Mouse (Mus musculus) heart, embryonic 16.5 days (tissue): ENCODE measurements around the gene Nhlrc2. TPM values are rescaled to one million over a fixed set of nuclear protein-coding genes. Genes with fewer than 3 reads are reported as not detected.

Experiments used
- ATAC-seq: fragments of 200-750 bp; cut with Nextera tagmentation; replicated peaks from 2 replicates; pipeline ENCODE4 v1.8.0; 2017; ENCODE audit warnings: moderate number of reproducible peaks; ENCODE audit not compliant: insufficient read depth, low FRiP score; ENCODE audit errors: extremely low read depth
- H3K27ac ChIP-seq: fragments of 300-500 bp; sonication (generic); 2 replicates; pipeline ENCODE4 v1.5.1; 2014; ENCODE audit warnings: mild to moderate bottlenecking, low read length, control low read depth, moderate library complexity
- H3K27me3 ChIP-seq: fragments of 300-500 bp; sonication (generic); 2 replicates; pipeline ENCODE4 v1.6.1; 2014; ENCODE audit warnings: low read length, mixed read lengths; ENCODE audit not compliant: control insufficient read depth, insufficient read depth
- H3K36me3 ChIP-seq: fragments of 300-500 bp; sonication (generic); 2 replicates; pipeline ENCODE4 v1.6.1; 2014; ENCODE audit not compliant: control insufficient read depth, insufficient read depth
- H3K4me1 ChIP-seq: fragments of 300-500 bp; sonication (generic); 2 replicates; pipeline ENCODE4 v1.6.1; 2014; ENCODE audit warnings: low read length, mixed read lengths; ENCODE audit not compliant: control insufficient read depth, insufficient read depth
- H3K4me2 ChIP-seq: fragments of 300-500 bp; sonication (generic); 2 replicates; pipeline ENCODE4 v1.6.1; 2014; ENCODE audit warnings: low read depth, mild to moderate bottlenecking, control low read depth, low read length
- H3K4me3 ChIP-seq: fragments of 300-500 bp; sonication (generic); 2 replicates; pipeline ENCODE4 v1.5.1; 2014; ENCODE audit warnings: mild to moderate bottlenecking, control low read depth, low read length
- H3K9ac ChIP-seq: fragments of 300-500 bp; sonication (generic); 2 replicates; pipeline ENCODE4 v1.6.1; 2014; ENCODE audit warnings: low read length, control low read depth
- H3K9me3 ChIP-seq: fragments of 300-500 bp; sonication (generic); replicated peaks from 2 replicates; pipeline ENCODE4 v1.6.1; 2016; ENCODE audit warnings: low read length; ENCODE audit not compliant: control insufficient read depth
- WGBS: fragments of 180-500 bp; shearing (Covaris S2); extraction: QIAGEN DNeasy Blood & Tissue Kit; methylation state at CpG from one replicate; pipeline ENCODE4 v1.1.7; 2014; 5-methylcytosine and 5-hydroxymethylcytosine counted together
- polyA plus RNA-seq: library from polyadenylated mRNA; unstranded; fragments of >200 nt; fragmentation: Nextera tagmentation; extraction: Ambion mirVana; gene quantifications from 2 replicates; pipeline ENCODE4 v1.2.1, GENCODE M21; 2015

Gene Nhlrc2
- polyA plus RNA-seq, 1 experiment from 2014 or later, result 15.1 TPM

- peaks cover 15% of the 10 kb centered on the region for H3K4me1 ChIP-seq
- 83% methylated on average over 9 of the region's 9 CpGs for WGBS
- no peak overlapping the region for H3K4me3 ChIP-seq
- H3K36me3 ChIP-seq, result peaks cover 45% of the 10 kb centered on the region
- no peak overlapping the region for H3K27ac ChIP-seq
- no peaks in the 10 kb centered on the region for H3K27me3 ChIP-seq
- no peak overlapping the region for H3K4me2 ChIP-seq
- no peak overlapping the region for H3K9ac ChIP-seq
- ATAC-seq, result no peak
- no peaks in the 10 kb centered on the region for H3K9me3 ChIP-seq
Measured at GRCm38 (mm10) chr19:56592472-56592871, 44.4 kb downstream of the Nhlrc2 start.

GRCm38 (mm10) chr19:56599996-56600395, 51.9 kb downstream of the Nhlrc2 start:
- 31% methylated on average over 3 of the region's 3 CpGs for WGBS
- no peaks in the 10 kb centered on the region for H3K9me3 ChIP-seq
- no peak overlapping the region for H3K27ac ChIP-seq
- peaks cover 34% of the 10 kb centered on the region for H3K4me1 ChIP-seq
- no peak for ATAC-seq
- H3K9ac ChIP-seq, result no peak overlapping the region
- H3K36me3 ChIP-seq, result peaks cover 19% of the 10 kb centered on the region
- H3K4me2 ChIP-seq, result no peak overlapping the region
- H3K4me3 ChIP-seq, result no peak overlapping the region
- H3K27me3 ChIP-seq, result no peaks in the 10 kb centered on the region

GRCm38 (mm10) chr19:56600797-56601196, 52.7 kb downstream of the Nhlrc2 start:
- H3K9ac ChIP-seq, result peak overlapping the region; percentile 6; the same call in 1 of the 2 replicates

GRCm38 (mm10) chr19:56601901-56602347, 53.9 kb downstream of the Nhlrc2 start:
- Histone ChIP-seq H3K4me3 (no peak overlapping the region), H3K27ac (peak overlapping the region; percentile 69), H3K9me3 (no peaks in the 10 kb centered on the region), H3K4me1 (peaks cover 34% of the 10 kb centered on the region), H3K9ac (peak overlapping the region; percentile 2; the same call in 1 of the 2 replicates), H3K27me3 (no peaks in the 10 kb centered on the region), H3K36me3 (peaks cover 11% of the 10 kb centered on the region), H3K4me2 (peak overlapping the region; percentile 13; the same call in 1 of the 2 replicates)
- 43% methylated on average over 15 of the region's 15 CpGs for WGBS
- 0 out of 2 replicates have a peak, but pooled peaks have one; percentile 43 for ATAC-seq

More at GRCm38 (mm10) chr19:56600797-56601196, 52.7 kb downstream of the Nhlrc2 start:
- ATAC-seq, result 0 out of 2 replicates have a peak, but pooled peaks have one; percentile 39
- Histone ChIP-seq H3K27ac (no peak overlapping the region), H3K36me3 (peaks cover 12% of the 10 kb centered on the region), H3K9me3 (no peaks in the 10 kb centered on the region), H3K4me2 (no peak overlapping the region), H3K4me1 (peaks cover 34% of the 10 kb centered on the region), H3K27me3 (no peaks in the 10 kb centered on the region), H3K4me3 (no peak overlapping the region)
- WGBS, result 69% methylated on average over 7 of the region's 7 CpGs

- Histone ChIP-seq H3K4me1 (peaks cover 3% of the 10 kb centered on the region; the same call in 1 of the 2 replicates), H3K27ac (no peak overlapping the region), H3K4me3 (no peak overlapping the region), H3K4me2 (no peak overlapping the region; the same call in 1 of the 2 replicates), H3K9me3 (no peaks in the 10 kb centered on the region), H3K36me3 (no peaks in the 10 kb centered on the region), H3K27me3 (no peaks in the 10 kb centered on the region), H3K9ac (no peak overlapping the region)
- ATAC-seq, result 0 out of 2 replicates have a peak, but pooled peaks have one; percentile 28
- WGBS, result 37% methylated on average over 5 of the region's 5 CpGs
Measured at GRCm38 (mm10) chr19:56608946-56609345, 60.9 kb downstream of the Nhlrc2 start.

- Histone ChIP-seq H3K27ac (no peak overlapping the region), H3K4me1 (peaks cover 1% of the 10 kb centered on the region; the same call in 1 of the 2 replicates), H3K4me3 (no peak overlapping the region), H3K27me3 (no peaks in the 10 kb centered on the region), H3K9ac (no peak overlapping the region), H3K9me3 (no peaks in the 10 kb centered on the region), H3K36me3 (no peaks in the 10 kb centered on the region), H3K4me2 (no peak overlapping the region)
- ATAC-seq, result no peak
- WGBS, result 82% methylated on average over 5 of the region's 5 CpGs
Measured at GRCm38 (mm10) chr19:56614131-56614530, 66.1 kb downstream of the Nhlrc2 start.

- Histone ChIP-seq H3K9me3 (no peaks in the 10 kb centered on the region), H3K4me2 (no peak overlapping the region), H3K27ac (no peak overlapping the region), H3K27me3 (no peaks in the 10 kb centered on the region), H3K36me3 (no peaks in the 10 kb centered on the region), H3K4me3 (no peak overlapping the region), H3K4me1 (no peaks in the 10 kb centered on the region), H3K9ac (no peak overlapping the region)
- WGBS, result 71% methylated on average over 9 of the region's 9 CpGs
- no peak for ATAC-seq
Measured at GRCm38 (mm10) chr19:56618845-56619244, 70.8 kb downstream of the Nhlrc2 start.

GRCm38 (mm10) chr19:56619546-56619945, 71.5 kb downstream of the Nhlrc2 start:
- WGBS, result 62% methylated on average over 4 of the region's 4 CpGs
- Histone ChIP-seq H3K27ac (no peak overlapping the region), H3K9ac (no peak overlapping the region), H3K36me3 (no peaks in the 10 kb centered on the region), H3K27me3 (no peaks in the 10 kb centered on the region), H3K4me2 (no peak overlapping the region), H3K4me3 (no peak overlapping the region), H3K4me1 (no peaks in the 10 kb centered on the region), H3K9me3 (no peaks in the 10 kb centered on the region)
- no peak for ATAC-seq

- ATAC-seq, result no peak
- Histone ChIP-seq H3K4me3 (no peak overlapping the region), H3K9me3 (no peaks in the 10 kb centered on the region), H3K9ac (no peak overlapping the region), H3K27ac (no peak overlapping the region), H3K36me3 (no peaks in the 10 kb centered on the region), H3K4me1 (no peaks in the 10 kb centered on the region), H3K4me2 (no peak overlapping the region), H3K27me3 (no peaks in the 10 kb centered on the region)
- 81% methylated on average over 7 of the region's 7 CpGs for WGBS
Measured at GRCm38 (mm10) chr19:56621876-56622275, 73.8 kb downstream of the Nhlrc2 start.
